Mouse (Mus musculus): ENCODE results near the gene Wdr90.

DNA sequence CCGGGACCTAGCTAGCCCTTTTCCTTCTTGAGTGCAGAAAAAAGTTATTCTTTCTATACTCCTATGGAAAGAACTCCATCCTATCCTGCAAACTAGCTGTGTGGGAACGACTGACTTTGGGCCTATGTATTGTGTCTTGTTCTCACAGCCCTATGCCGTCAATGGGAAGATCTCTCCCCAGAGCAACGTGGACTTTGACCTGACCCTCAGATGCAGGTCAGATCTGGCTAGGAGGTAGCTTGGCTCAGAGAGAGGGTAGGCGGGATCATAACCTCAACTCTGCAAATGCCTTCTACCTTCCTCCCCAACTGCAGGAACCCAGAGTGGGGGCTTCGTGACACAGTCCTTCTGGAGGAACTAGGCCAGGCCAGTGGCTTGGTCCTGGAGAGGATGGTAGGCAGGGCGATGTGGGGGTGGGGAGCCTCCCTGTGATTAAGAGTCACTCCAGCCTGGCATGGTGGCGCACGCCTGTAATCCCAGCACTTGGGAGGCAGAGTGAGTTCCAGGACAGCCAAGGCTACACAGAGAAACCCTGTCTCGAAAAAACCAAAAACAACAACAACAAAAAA, 15.1 kb upstream of the Wdr90 start:
- TF ChIP-seq CTCF (IDR thresholded peaks at IDR 0.05; ENCODE audit: extremely low read depth, insufficient read depth, insufficient read length, insufficient replicate concordance) (no peak), POLR2A (IDR thresholded peaks at IDR 0.05; ENCODE audit: low read depth, low read length) (no peak)
